Mouse (Mus musculus) megakaryocyte, embryonic 14.5 days (primary cell): Measurements from ENCODE around the gene Ppm1h. TPM values are rescaled to one million over a fixed set of nuclear protein-coding genes. Genes with fewer than 3 reads are reported as not detected.

Experiments used
- H3K27me3 ChIP-seq: replicated peaks from 2 replicates; pipeline ENCODE3; 2012; ENCODE audit warnings: inconsistent platforms
- H3K36me3 ChIP-seq: replicated peaks from 2 replicates; pipeline ENCODE3; 2012; ENCODE audit warnings: low read length, inconsistent platforms, mixed read lengths
- H3K4me1 ChIP-seq: 2 replicates; pipeline ENCODE4 v1.6.1; 2012; ENCODE audit warnings: inconsistent platforms
- H3K4me3 ChIP-seq: replicated peaks from 2 replicates; pipeline ENCODE3; 2012; ENCODE audit warnings: moderate library complexity, mild to moderate bottlenecking, inconsistent platforms
- H3K9me3 ChIP-seq: 2 replicates; pipeline ENCODE4 v1.6.1; 2012; ENCODE audit warnings: inconsistent platforms
- FLI1 ChIP-seq: IDR thresholded peaks from 2 replicates; pipeline ENCODE4 v1.6.1; 2012; ENCODE audit warnings: low read length, inconsistent platforms, mixed read lengths
- GATA1 ChIP-seq: IDR thresholded peaks from 3 replicates; pipeline ENCODE4 v1.6.1; 2012; ENCODE audit warnings: mixed read lengths, low read length, inconsistent platforms, borderline replicate concordance
- polyA plus RNA-seq: library from polyadenylated mRNA; stranded (reverse); fragments of >175 nt; gene quantifications from 2 replicates; pipeline ENCODE4 v1.2.3, GENCODE M21; 2012; ENCODE audit warnings: low replicate concordance; ENCODE audit not compliant: insufficient read depth

Ppm1h gene
- polyA plus RNA-seq, 1 experiment, result 5.5 TPM

DNA sequence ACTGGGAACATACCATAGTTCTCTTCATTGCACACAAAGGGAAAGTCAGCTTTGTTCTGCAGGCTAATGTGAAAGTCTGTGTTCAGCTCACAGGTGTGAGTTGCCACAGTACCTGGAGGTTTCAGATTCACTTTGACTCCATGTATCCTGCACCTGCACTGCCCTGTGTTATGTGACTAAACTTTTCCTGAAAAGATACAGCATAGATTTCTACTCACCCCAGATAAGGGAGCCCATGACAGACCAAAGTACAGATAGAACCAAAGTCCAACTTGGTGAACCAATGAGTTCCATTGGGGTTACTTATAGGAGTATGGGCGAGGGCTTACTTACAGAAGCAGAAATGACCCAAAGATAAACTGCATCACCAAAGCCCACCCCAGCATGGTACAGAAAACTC lies 17.8 kb downstream of the Ppm1h start:
- H3K9me3 ChIP-seq, result peaks cover 10% of the 10 kb centered on the region; the same call in 1 of the 2 replicates
- no peaks in the 10 kb centered on the region for H3K4me1 ChIP-seq
- TF ChIP-seq FLI1, result no peak
- no peak for TF ChIP-seq GATA1
- no peaks in the 10 kb centered on the region for H3K27me3 ChIP-seq
- H3K4me3 ChIP-seq, result no peak overlapping the region
- H3K36me3 ChIP-seq, result no peaks in the 10 kb centered on the region

- peaks cover 18% of the 10 kb centered on the region for H3K9me3 ChIP-seq
- no peak overlapping the region for H3K4me3 ChIP-seq
- TF ChIP-seq GATA1 (no peak), FLI1 (no peak)
- no peaks in the 10 kb centered on the region for H3K36me3 ChIP-seq
- H3K27me3 ChIP-seq, result peaks cover 2% of the 10 kb centered on the region
- no peaks in the 10 kb centered on the region for H3K4me1 ChIP-seq
These were observed 19.8 kb downstream of the Ppm1h start for GRCm38 (mm10) chr10:122698347-122698746.

GRCm38 (mm10) chr10:122704901-122705300 lies 26.3 kb downstream of the Ppm1h start:
- H3K4me1 ChIP-seq, result no peaks in the 10 kb centered on the region
- H3K9me3 ChIP-seq, result peaks cover 42% of the 10 kb centered on the region
- TF ChIP-seq GATA1, result no peak
- no peak for TF ChIP-seq FLI1
- H3K27me3 ChIP-seq, result peaks cover 2% of the 10 kb centered on the region
- H3K4me3 ChIP-seq, result no peak overlapping the region
- H3K36me3 ChIP-seq, result no peaks in the 10 kb centered on the region

DNA sequence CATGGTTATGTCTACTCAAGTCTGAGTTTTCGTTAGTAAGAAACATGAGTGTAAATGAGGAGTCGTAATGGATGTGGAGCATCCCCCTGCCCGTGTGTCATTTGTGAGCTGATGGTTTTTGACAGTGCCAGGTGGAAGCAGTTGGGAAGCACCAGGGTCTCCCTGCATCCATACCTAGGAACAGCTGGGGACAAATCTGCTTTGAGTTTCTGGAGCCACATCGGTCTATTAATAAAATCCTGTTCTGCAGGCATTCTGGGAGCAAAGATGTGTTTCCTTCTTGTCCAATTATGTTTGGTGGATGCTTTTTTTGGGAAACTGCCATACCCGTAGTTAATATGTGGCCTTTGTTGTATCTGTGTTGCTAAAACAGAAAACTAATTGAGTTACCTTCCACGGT lies 26.9 kb downstream of the Ppm1h start:
- Histone ChIP-seq H3K9me3 (peaks cover 42% of the 10 kb centered on the region), H3K36me3 (no peaks in the 10 kb centered on the region), H3K4me1 (no peaks in the 10 kb centered on the region), H3K4me3 (no peak overlapping the region), H3K27me3 (peaks cover 2% of the 10 kb centered on the region)
- TF ChIP-seq FLI1 (no peak), GATA1 (no peak)

- Histone ChIP-seq H3K4me3 (no peak overlapping the region), H3K27me3 (no peaks in the 10 kb centered on the region), H3K4me1 (no peaks in the 10 kb centered on the region), H3K9me3 (peaks cover 15% of the 10 kb centered on the region; the same call in 1 of the 2 replicates), H3K36me3 (no peaks in the 10 kb centered on the region)
- TF ChIP-seq FLI1 (no peak), GATA1 (no peak)
These were observed 32.8 kb downstream of the Ppm1h start for GRCm38 (mm10) chr10:122711381-122711811.

GRCm38 (mm10) chr10:122712307-122712706 lies 33.7 kb downstream of the Ppm1h start:
- Histone ChIP-seq H3K9me3 (0 out of 2 replicates have a peak, but pooled peaks cover 8% of the 10 kb centered on the region), H3K27me3 (no peaks in the 10 kb centered on the region), H3K4me3 (no peak overlapping the region), H3K36me3 (no peaks in the 10 kb centered on the region), H3K4me1 (no peaks in the 10 kb centered on the region)
- TF ChIP-seq GATA1 (no peak), FLI1 (no peak)

GRCm38 (mm10) chr10:122715856-122716255 lies 37.3 kb downstream of the Ppm1h start:
- TF ChIP-seq FLI1 (no peak), GATA1 (no peak)

GRCm38 (mm10) chr10:122716286-122716685 lies 37.7 kb downstream of the Ppm1h start:
- no peak overlapping the region for H3K4me3 ChIP-seq
- H3K27me3 ChIP-seq, result no peaks in the 10 kb centered on the region
- H3K9me3 ChIP-seq, result no peaks in the 10 kb centered on the region
- no peak for TF ChIP-seq GATA1
- no peak for TF ChIP-seq FLI1
- no peaks in the 10 kb centered on the region for H3K4me1 ChIP-seq
- H3K36me3 ChIP-seq, result no peaks in the 10 kb centered on the region

More at GRCm38 (mm10) chr10:122715856-122716255, 37.3 kb downstream of the Ppm1h start:
- H3K4me1 ChIP-seq, result no peaks in the 10 kb centered on the region
- H3K36me3 ChIP-seq, result no peaks in the 10 kb centered on the region
- H3K9me3 ChIP-seq, result no peaks in the 10 kb centered on the region
- no peak overlapping the region for H3K4me3 ChIP-seq
- no peaks in the 10 kb centered on the region for H3K27me3 ChIP-seq

GRCm38 (mm10) chr10:122716739-122717474 lies 38.3 kb downstream of the Ppm1h start:
- Histone ChIP-seq H3K27me3 (no peaks in the 10 kb centered on the region), H3K36me3 (no peaks in the 10 kb centered on the region), H3K9me3 (no peaks in the 10 kb centered on the region), H3K4me3 (no peak overlapping the region), H3K4me1 (no peaks in the 10 kb centered on the region)
- TF ChIP-seq FLI1, result no peak
- TF ChIP-seq GATA1, result no peak

DNA sequence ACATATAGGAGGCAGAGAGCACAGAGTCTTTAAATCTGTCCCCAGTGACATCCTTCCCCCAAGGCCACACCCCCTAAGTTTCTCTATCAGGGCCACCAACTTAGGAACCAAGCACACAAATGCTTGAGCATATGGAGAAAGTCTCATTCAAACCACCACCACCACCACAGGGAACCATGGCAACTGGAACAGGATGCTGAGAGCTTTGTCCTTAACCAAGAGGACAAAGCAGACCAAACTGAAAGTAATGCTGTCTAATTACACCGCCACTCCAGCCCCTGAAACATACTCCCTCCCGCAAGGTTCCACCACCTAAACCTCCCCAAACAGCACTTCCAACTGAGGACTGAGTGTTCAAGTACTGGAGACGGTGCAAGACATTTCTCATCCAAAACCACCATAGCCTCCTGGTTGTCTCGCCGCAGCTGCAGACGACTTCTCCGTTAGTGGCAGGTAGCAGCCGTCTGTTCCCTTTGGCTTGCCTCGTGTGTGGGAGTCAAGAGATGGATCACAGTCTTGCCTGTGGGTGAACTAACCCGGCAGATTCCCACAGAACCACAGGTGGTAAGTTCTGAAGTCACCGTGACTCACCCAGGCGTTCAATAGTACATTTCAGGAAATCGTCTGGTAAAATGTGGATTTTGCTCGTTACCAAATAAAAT lies 39.3 kb downstream of the Ppm1h start:
- no peaks in the 10 kb centered on the region for H3K27me3 ChIP-seq
- no peaks in the 10 kb centered on the region for H3K4me1 ChIP-seq
- TF ChIP-seq GATA1 (no peak), FLI1 (no peak)
- no peaks in the 10 kb centered on the region for H3K36me3 ChIP-seq
- H3K9me3 ChIP-seq, result no peaks in the 10 kb centered on the region
- no peak overlapping the region for H3K4me3 ChIP-seq
